Mouse (Mus musculus) CD4-positive naive resting alpha-beta T cell, adult 57 days (primary cell): ENCODE results near the gene AY358078. TPM values are rescaled to one million over a fixed set of nuclear protein-coding genes. Genes with fewer than 3 reads are reported as not detected.

Experiments used
- total RNA-seq: library from RNA; stranded (reverse); gene quantifications from one replicate; pipeline ENCODE4 v1.2.4, GENCODE M21; 2023

AY358078 gene
- not detected for total RNA-seq

DNA sequence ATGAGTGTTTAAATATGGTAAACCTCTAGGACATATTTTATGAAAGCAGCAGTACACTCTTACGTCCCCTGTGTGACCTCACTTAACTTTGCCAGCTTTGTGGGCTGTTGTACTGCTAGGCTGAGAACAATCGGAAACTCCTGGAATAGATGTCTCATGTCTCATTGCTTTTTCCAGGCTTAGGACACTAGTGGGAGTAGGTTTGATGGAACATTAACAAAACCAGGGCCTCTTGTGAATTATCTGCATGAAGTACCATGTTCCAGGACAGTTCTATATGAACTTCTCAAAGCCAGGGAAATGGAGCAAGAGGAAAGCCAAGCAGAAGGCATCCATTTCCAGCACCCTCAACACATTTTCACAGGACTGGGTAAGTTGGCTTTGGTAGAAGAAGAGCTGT lies at the start of gene AY358078:
Gene AY358078, plus strand, starts transcription at position 301 of the 400 bp plus-strand sequence.

DNA sequence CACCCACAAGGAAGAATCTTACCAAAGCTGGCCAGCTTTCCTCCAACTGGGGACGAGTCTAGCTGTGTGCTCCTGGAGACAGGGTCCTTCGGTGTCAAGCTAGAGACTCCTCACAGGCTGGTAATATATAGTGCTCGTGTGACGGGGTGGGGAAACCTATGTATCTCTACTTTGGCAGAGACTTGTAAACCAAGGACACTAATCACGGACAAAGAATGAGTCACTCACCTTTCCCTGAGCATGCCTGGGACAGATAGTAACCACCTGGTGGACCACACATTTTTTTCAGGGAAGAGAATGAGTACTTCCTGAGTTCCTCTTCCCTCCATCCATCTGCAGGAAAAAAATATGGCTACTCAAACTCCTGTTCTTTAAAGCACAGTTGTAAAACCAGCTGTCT lies 26.4 kb upstream of the AY358078 start, which contains the start of gene Ang4:
Gene Ang4, minus strand, starts transcription at position 101 of the 400 bp plus-strand sequence.

DNA sequence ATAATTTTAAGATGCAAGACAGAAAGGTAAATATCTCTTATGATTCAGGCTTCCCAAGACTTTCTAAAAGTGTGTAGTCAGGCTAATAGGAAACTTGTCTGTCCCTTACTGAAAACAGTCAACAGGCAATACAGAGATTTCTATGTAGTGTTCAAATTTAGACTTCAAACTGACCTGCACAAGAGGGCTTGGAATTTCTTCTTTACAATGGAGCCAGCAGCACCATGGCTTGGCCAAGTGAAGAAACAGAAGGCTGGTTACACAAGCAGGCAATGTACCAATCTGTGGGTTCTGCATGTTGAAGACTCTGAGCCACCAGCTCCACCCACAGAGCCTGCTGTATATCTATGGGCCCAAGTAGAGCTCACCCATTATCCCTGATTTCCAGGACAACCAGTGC lies 53.6 kb downstream of the AY358078 start, which contains the start of gene Ear6:
Gene Ear6, plus strand, starts transcription at position 301 of the 400 bp plus-strand sequence.

Other genes starting within 250 kb of the AY358078 start
- not detected for gene Gm5622, start 247.3 kb upstream of the AY358078 start, total RNA-seq
- gene Gm17175, start 226.0 kb upstream of the AY358078 start, total RNA-seq, result not detected
- gene Gm17174, start 207.9 kb upstream of the AY358078 start, total RNA-seq, result not detected
- gene Gm17078, start 188.7 kb upstream of the AY358078 start, total RNA-seq, result not detected
- not detected for gene Gm4181, start 164.4 kb upstream of the AY358078 start, total RNA-seq
- not detected for gene Gm17079, start 104.6 kb upstream of the AY358078 start, total RNA-seq
- not detected for gene Gm5800, start 82.9 kb upstream of the AY358078 start, total RNA-seq
- not detected for gene Ang4, start 26.5 kb upstream of the AY358078 start, total RNA-seq
- not detected for gene Ear6, start 53.7 kb downstream of the AY358078 start, total RNA-seq
- 82.5 TPM for gene Mettl17, start 84.8 kb downstream of the AY358078 start, total RNA-seq
- 0.86 TPM for gene Slc39a2, start 92.8 kb downstream of the AY358078 start, total RNA-seq
- gene Ndrg2, start 114.1 kb downstream of the AY358078 start, total RNA-seq, result 27.5 TPM
- not detected for gene Tppp2, start 118.4 kb downstream of the AY358078 start, total RNA-seq
- not detected for gene Rnase13, start 122.7 kb downstream of the AY358078 start, total RNA-seq
- gene Arhgef40, start 184.7 kb downstream of the AY358078 start, total RNA-seq, result 2.7 TPM
- 0.95 TPM for gene Tmem253, start 215.6 kb downstream of the AY358078 start, total RNA-seq
- gene Zfp219, start 220.7 kb downstream of the AY358078 start, total RNA-seq, result 18.6 TPM
- not detected for gene Olfr221, start 242.4 kb downstream of the AY358078 start, total RNA-seq